Mouse (Mus musculus) limb, embryonic 11.5 days (tissue): Measurements from ENCODE around the gene Calhm6. TPM values are rescaled to one million over a fixed set of nuclear protein-coding genes. Genes with fewer than 3 reads are reported as not detected.

Source experiments
- ATAC-seq: fragments of 200-750 bp; cut with Nextera tagmentation; 2 replicates; pipeline ENCODE4 v1.8.0; 2017; ENCODE audit warnings: low read depth; ENCODE audit not compliant: insufficient number of reproducible peaks, low FRiP score, low TSS enrichment
- DNase-seq: peaks from one replicate; pipeline ENCODE4 v3.0.0-alpha.2; 2015; ENCODE audit warnings: low spot score
- H3K27ac ChIP-seq: fragments of 300-500 bp; sonication (generic); replicated peaks from 2 replicates; pipeline ENCODE4 v1.5.1; 2014; ENCODE audit warnings: low read depth, mild to moderate bottlenecking, low read length
- H3K27me3 ChIP-seq: fragments of 300-500 bp; sonication (generic); 2 replicates; pipeline ENCODE4 v1.6.1; 2014; ENCODE audit warnings: mild to moderate bottlenecking, low read length, mixed read lengths; ENCODE audit not compliant: control insufficient read depth, insufficient read depth
- H3K36me3 ChIP-seq: fragments of 300-500 bp; sonication (generic); 2 replicates; pipeline ENCODE4 v1.6.1; 2014; ENCODE audit warnings: mild to moderate bottlenecking, low read length, moderate library complexity, mixed read lengths; ENCODE audit not compliant: control insufficient read depth, insufficient read depth
- H3K4me1 ChIP-seq: fragments of 300-500 bp; sonication (generic); 2 replicates; pipeline ENCODE4 v1.6.1; 2014; ENCODE audit warnings: low read length, mixed read lengths; ENCODE audit not compliant: control insufficient read depth, insufficient read depth
- H3K4me2 ChIP-seq: fragments of 300-500 bp; sonication (generic); 2 replicates; pipeline ENCODE4 v1.6.1; 2014; ENCODE audit warnings: low read depth, mild to moderate bottlenecking, moderate library complexity; ENCODE audit not compliant: severe bottlenecking
- H3K4me3 ChIP-seq: fragments of 300-500 bp; sonication (generic); 2 replicates; pipeline ENCODE4 v1.5.1; 2014; ENCODE audit warnings: low read depth, low read length
- H3K9ac ChIP-seq: fragments of 300-500 bp; sonication (generic); 2 replicates; pipeline ENCODE4 v1.6.1; 2014; ENCODE audit warnings: mild to moderate bottlenecking, low read length
- H3K9me3 ChIP-seq: fragments of 300-500 bp; sonication (generic); 2 replicates; pipeline ENCODE4 v1.6.1; 2016; ENCODE audit warnings: low read length; ENCODE audit not compliant: control insufficient read depth
- WGBS: fragments of 180-500 bp; shearing (Covaris S2); extraction: QIAGEN DNeasy Blood & Tissue Kit; methylation state at CpG from one replicate; pipeline ENCODE4 v1.1.7; 2014; 5-methylcytosine and 5-hydroxymethylcytosine counted together
- polyA plus RNA-seq: library from polyadenylated mRNA; unstranded; fragments of >200 nt; fragmentation: Nextera tagmentation; extraction: Ambion mirVana; gene quantifications from 2 replicates; pipeline ENCODE4 v1.2.1, GENCODE M21; 2014

Gene Calhm6
- polyA plus RNA-seq = 0.68 and 0.98 TPM in 2 replicates

DNA sequence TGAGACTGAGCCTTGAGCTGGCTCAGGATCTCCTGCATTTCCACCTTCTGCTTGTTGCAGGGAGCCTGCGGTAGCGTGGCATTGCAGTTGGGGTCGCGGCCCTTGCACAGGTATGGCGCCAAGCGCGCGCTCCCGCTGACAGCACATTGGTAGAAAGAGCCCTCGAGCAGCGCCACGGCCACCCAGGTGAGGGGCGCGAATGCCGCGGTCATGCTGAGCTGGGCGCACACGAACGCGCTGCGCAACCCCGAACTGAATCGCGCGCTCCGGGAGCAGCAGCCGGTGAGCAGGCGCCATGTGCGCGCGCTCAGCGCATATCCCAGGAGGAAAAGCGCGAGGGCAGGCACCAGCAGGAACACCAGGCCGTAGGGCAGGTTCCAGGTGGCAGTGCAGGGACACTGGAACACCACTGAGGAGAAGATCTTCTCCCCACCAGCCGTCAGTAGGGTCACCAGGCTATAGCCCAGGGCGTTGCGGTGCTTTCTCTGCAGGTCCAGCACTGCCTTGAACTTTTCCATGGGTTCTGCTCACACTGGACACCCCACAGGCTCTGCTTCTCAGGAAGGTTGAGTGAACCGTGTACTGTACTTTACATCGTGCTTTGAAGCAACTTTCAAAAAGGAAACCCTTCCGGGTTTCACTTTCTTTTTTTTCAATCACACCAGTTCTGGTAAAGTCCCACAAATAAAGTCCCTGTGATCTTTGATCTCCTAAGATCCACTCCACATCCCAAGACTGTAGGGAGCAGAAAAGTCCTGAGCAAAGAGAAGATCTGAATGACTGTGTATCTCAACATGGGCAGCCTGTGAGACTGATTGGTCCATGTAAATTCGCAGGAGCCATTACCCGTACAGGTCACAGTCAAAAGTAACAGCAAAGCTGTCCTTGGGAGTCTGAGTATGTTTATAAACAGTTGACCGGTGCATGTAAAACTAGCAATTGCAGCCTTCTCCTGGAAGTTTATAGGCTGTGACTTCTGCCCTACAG, at the start of gene Calhm6:
Gene Calhm6 (minus strand): TSS at position 593 of the 987 bp plus-strand sequence.
- Histone ChIP-seq H3K4me1 (no peaks in the 10 kb centered on the region), H3K4me3 (peak within 1 kb of the TSS; percentile 33), H3K36me3 (no peaks in the 10 kb centered on the region), H3K4me2 (peak within 1 kb of the TSS; percentile 50), H3K27ac (no peak within 1 kb of the TSS), H3K9ac (peak within 1 kb of the TSS; percentile 34), H3K9me3 (no peaks in the 10 kb centered on the region), H3K27me3 (no peaks in the 10 kb centered on the region)
- ATAC-seq (peak; percentile 69), DNase-seq (peak; percentile 75)
- 17% methylated on average over 44 of the region's 44 CpGs for WGBS

DNA sequence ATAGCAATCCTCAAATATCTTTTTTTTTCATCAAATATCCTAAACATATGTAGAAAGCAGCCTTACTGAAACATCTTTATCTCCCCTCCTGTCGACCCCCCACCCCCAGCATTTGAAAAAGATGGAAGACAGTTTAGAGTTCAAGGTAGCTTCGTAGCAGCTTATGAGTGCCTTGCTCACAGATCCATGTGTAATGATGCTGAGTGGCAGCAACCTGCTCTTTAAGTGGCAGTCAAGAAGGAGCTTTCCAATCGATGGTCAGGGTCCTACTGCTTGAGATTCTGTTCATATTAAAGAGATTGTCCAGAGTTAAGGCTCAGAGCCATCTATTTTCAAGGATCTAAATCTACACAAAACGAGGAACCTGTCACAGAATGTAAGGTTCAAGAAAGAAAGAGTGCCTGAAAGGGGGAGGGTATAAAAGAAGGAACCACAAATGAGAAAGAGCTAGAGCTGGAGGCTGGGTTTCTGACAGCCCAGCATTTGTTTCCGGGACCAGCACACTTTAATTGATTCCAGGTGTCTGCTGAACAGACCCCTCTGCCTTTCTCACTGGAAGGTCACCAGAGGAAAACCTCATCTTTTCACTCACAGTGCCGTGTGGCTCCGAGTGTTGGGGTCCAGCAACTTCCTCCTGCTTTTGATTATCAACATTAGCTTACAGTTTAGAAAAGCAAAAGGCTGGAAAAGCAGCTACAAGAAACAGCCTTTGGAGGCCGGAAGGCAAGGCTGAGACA, 48.3 kb upstream of the Calhm6 start:
- H3K9me3 ChIP-seq = no peaks in the 10 kb centered on the region
- H3K4me2 ChIP-seq = peak overlapping the region; percentile 33
- ATAC-seq = peak; percentile 97
- peak; percentile 80 for DNase-seq
- H3K9ac ChIP-seq = no peak overlapping the region
- H3K4me3 ChIP-seq = no peak overlapping the region
- no peaks in the 10 kb centered on the region for H3K27me3 ChIP-seq
- peak overlapping the region; percentile 87 for H3K27ac ChIP-seq
- H3K36me3 ChIP-seq = no peaks in the 10 kb centered on the region
- peaks cover 14% of the 10 kb centered on the region; the same call in 1 of the 2 replicates for H3K4me1 ChIP-seq
- 9% methylated on average over 8 of the region's 8 CpGs for WGBS

DNA sequence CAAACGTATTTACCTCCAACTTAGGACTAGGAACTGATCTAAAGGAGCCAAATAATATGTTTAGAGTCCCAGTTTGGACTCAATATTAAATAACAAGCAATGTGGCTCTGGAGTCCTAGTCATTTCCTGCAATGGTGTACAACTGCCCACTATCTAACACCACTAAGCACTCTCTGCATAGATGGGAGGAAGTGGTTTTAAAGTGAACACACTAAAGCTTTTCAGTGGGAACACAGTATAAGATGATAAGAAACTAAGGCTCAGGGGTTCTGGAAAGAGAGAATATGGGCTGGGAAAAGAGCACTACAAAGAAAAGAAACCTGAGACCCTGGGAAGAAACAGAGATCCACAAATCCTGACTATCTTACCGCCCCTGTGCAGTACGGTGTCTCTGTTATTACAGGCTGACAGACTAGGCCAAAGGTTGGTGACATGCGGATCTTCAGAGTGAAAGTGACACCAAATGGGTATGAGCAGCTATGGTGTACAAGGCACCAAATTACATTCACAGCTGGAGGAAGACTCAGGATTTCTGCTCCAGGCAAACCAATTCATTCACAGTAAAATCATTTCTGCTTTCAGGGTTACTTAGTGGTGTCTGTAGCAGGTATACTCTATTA, 45.0 kb upstream of the Calhm6 start:
- ATAC-seq (no peak), DNase-seq (no peak)
- Histone ChIP-seq H3K9ac (no peak overlapping the region), H3K27me3 (no peaks in the 10 kb centered on the region), H3K9me3 (no peaks in the 10 kb centered on the region), H3K4me3 (no peak overlapping the region), H3K4me2 (no peak overlapping the region), H3K4me1 (peaks cover 14% of the 10 kb centered on the region; the same call in 1 of the 2 replicates), H3K27ac (no peak overlapping the region), H3K36me3 (no peaks in the 10 kb centered on the region)
- 68% methylated on average over 4 of the region's 4 CpGs for WGBS

DNA sequence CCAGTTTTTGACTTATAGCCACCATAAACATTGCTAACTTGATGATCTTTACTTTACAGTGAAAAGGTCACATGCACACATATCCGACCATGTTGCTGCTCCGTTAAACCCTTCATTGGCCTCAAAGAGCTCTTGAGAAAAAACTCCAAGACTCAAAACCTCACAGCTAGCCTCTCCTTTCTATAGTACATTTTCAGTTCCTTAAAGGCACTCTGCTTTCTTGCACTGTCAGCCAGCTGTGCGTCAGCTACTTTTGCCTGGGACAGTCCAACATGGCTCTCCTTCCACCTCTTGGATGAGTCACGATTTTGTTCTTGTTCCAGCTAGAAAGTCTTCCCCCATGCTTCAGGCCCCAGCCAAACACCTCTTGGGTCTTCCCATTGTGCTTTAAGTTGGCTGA, 43.9 kb upstream of the Calhm6 start:
- H3K9me3 ChIP-seq = no peaks in the 10 kb centered on the region
- H3K4me1 ChIP-seq = peaks cover 7% of the 10 kb centered on the region; the same call in 1 of the 2 replicates
- no peak overlapping the region for H3K9ac ChIP-seq
- no peak overlapping the region for H3K27ac ChIP-seq
- H3K27me3 ChIP-seq = no peaks in the 10 kb centered on the region
- H3K36me3 ChIP-seq = no peaks in the 10 kb centered on the region
- no peak overlapping the region for H3K4me3 ChIP-seq
- WGBS = 94% methylated on average over 4 of the region's 4 CpGs
- DNase-seq = no peak
- no peak overlapping the region for H3K4me2 ChIP-seq
- no peak for ATAC-seq

DNA sequence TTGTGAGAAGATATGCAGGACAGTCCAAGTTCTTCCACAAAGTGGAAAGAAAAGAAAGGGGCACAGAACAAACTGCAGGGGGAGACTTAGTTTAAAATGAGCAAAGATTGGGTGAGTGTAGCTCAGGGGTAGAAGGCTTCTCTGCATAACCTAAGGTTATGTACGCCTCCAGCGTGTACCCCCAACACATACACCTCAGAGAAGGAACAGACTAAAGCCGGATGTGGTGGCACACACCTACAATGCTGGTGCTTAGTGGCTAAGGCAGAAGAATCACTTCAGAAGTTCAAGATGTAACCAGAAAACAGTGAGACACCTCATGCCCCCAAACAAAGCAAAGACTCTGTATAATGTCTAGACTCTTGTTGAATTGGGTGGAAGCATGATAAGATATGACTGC, 43.4 kb upstream of the Calhm6 start:
- no peak overlapping the region for H3K27ac ChIP-seq
- 90% methylated on average over 3 of the region's 3 CpGs for WGBS
- DNase-seq (no peak), ATAC-seq (no peak)
- H3K4me2 ChIP-seq = no peak overlapping the region
- H3K9me3 ChIP-seq = no peaks in the 10 kb centered on the region
- H3K36me3 ChIP-seq = no peaks in the 10 kb centered on the region
- H3K27me3 ChIP-seq = no peaks in the 10 kb centered on the region
- H3K9ac ChIP-seq = no peak overlapping the region
- H3K4me1 ChIP-seq = peaks cover 6% of the 10 kb centered on the region; the same call in 1 of the 2 replicates
- no peak overlapping the region for H3K4me3 ChIP-seq

DNA sequence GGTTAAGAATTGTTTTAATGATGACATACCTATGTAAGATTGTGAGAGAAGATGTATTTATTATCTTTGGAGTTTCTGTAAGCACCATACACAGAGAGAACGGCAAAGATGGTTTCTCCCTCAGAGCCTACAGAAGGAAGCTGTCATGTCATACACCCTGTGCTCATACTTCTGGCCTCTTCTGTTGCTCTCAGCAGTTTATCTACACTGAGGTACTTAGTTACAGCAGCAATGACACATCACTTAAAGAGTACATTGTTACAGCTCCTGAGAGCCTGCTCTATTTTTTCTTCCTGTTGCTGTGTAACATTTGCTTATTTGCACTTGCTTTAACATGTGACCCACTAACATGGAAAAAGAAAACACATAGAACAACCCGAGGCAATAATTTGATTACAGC, 39.2 kb upstream of the Calhm6 start:
- 86% methylated on average over 2 of the region's 2 CpGs for WGBS
- no peaks in the 10 kb centered on the region for H3K36me3 ChIP-seq

DNA sequence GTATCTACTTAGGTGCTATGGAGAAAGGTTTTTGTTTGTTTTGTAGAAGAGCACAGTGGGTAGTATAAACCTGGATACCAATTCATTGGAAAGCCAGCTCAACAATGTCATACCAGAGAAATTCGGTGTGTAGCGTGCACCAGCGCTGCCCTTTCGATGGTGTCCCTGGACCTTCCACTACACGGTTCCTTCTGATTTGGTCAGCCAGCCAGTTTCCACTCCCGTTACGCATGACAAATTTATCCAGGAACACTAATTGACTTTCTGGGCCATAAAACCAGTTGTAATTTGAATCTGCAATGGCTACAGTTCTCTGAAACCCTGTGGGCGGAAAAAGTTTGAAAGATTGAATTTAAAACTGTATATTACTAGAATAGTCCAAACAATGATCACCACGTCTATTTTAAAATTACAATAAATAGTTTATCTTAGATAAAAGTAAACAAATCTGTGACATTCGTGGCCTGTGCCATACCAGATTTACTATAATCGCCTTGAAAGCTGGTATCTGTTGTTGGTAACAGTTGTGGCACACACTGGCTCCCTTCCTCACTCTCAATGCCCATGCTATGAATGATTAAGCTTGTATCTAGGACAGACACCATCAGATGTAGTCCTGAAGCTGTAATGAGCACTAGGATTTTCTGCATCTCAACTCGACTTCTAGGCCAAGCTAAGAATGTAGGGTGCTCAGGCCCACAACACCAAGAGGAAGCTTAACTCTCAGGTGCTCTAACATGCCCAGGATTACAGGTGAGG, 28.2 kb upstream of the Calhm6 start:
- H3K9ac ChIP-seq = no peak overlapping the region
- H3K27me3 ChIP-seq = no peaks in the 10 kb centered on the region
- H3K4me2 ChIP-seq = no peak overlapping the region
- no peaks in the 10 kb centered on the region for H3K36me3 ChIP-seq
- no peaks in the 10 kb centered on the region for H3K9me3 ChIP-seq
- no peaks in the 10 kb centered on the region for H3K4me1 ChIP-seq
- H3K27ac ChIP-seq = no peak overlapping the region
- ATAC-seq (no peak), DNase-seq (no peak)
- 77% methylated on average over 12 of the region's 12 CpGs for WGBS
- H3K4me3 ChIP-seq = no peak overlapping the region

More for the DNA sequence above, 39.2 kb upstream of the Calhm6 start:
- Histone ChIP-seq H3K27ac (no peak overlapping the region), H3K9ac (no peak overlapping the region), H3K9me3 (no peaks in the 10 kb centered on the region), H3K27me3 (no peaks in the 10 kb centered on the region), H3K4me3 (no peak overlapping the region), H3K4me1 (no peaks in the 10 kb centered on the region), H3K4me2 (no peak overlapping the region)
- DNase-seq = no peak
- ATAC-seq = no peak
